Comparison of ENCODE assay signal across 15 mouse cellular contexts in genomic region chr19:12460282-12461249, GRCm38 (mm10). TPM values are rescaled to one million over a fixed set of nuclear protein-coding genes. Genes with fewer than 3 reads are reported as not detected.
A peak's percentile ranks its signal among the peaks of the same experiment; 100 is the strongest.
DNase-seq lines count a peak whose midpoint lies in the region; ATAC-seq and TF ChIP-seq lines count a peak whose summit lies in the region.
"Had no signal": no experiment of that assay in that cellular context is flagged by ENCODE, and none has a peak within 500 bp of the region (broad histone marks: within the 10 kb centered on the region; RNA-seq: fewer than 3 reads in every experiment).

Gene Mpeg1 (plus strand): TSS chr19:12460779.

- DNase-seq in forebrain, embryonic 11.5 days (ENCODE audit: low spot score) = peak; percentile 31
- no peak for DNase-seq in thymus, adult 2 months
- no peak for DNase-seq in thymus, postnatal 10 days (ENCODE audit: low spot score in 2 of 2)
- no peak for DNase-seq in kidney, adult 2 months
- DNase-seq in kidney, adult 11 months = no peak
- DNase-seq in left cerebral cortex, adult 11 months (ENCODE audit: low spot score) = no peak
- DNase-seq: gastrocnemius, postnatal 36 days; liver, embryonic 13.5 days had no signal

- H3K4me3 ChIP-seq in forebrain, embryonic 11.5 days (ENCODE audit: low read depth, low read length) = no peak within 1 kb of the TSS
- H3K4me3 ChIP-seq in forebrain, embryonic 12.5 days (replicated peaks) = no peak within 1 kb of the TSS
- no peak within 1 kb of the TSS for H3K4me3 ChIP-seq in thymus, adult 2 months (ENCODE audit: control insufficient read depth, insufficient read depth, low read length)
- H3K4me3 ChIP-seq in kidney, adult 2 months (ENCODE audit: insufficient read depth, low read depth, low read length) = no peak within 1 kb of the TSS
- H3K4me3 ChIP-seq: forebrain, embryonic 10.5 days; liver, embryonic 13.5 days; midbrain, embryonic 10.5 days; stomach, embryonic 15.5 days had no signal

- no peak for ATAC-seq in forebrain, embryonic 11.5 days (replicated peaks; ENCODE audit: low FRiP score)
- ATAC-seq in forebrain, embryonic 12.5 days (ENCODE audit: low FRiP score) = no peak
- ATAC-seq in hematopoietic stem cell, adult 5-6 weeks (replicated peaks in 1 of 2; ENCODE audit: insufficient read depth in 1 of 2, low FRiP score in 2 of 2, low TSS enrichment in 1 of 2, low read depth in 1 of 2, poor library complexity in 2 of 2, severe bottlenecking in 2 of 2) = peak; percentile 23 to 34; a peak in 1 of 4 replicates
- ATAC-seq: inflammation-experienced regulatory T-cells, adult 6 months had no signal

- H3K27me3 ChIP-seq in forebrain, embryonic 11.5 days (ENCODE audit: control insufficient read depth, insufficient read depth, low read length) = no peaks in the 10 kb centered on the region
- H3K27me3 ChIP-seq in forebrain, embryonic 12.5 days = no peaks in the 10 kb centered on the region
- no peaks in the 10 kb centered on the region for H3K27me3 ChIP-seq in thymus, adult 2 months (ENCODE audit: control insufficient read depth, insufficient read depth, low read length)
- no peaks in the 10 kb centered on the region for H3K27me3 ChIP-seq in kidney, adult 2 months (replicated peaks; ENCODE audit: control insufficient read depth, insufficient read depth, low read length)
- H3K27me3 ChIP-seq: liver, embryonic 13.5 days; stomach, embryonic 15.5 days had no signal

- no peak for TF ChIP-seq CTCF in thymus, adult 2 months (IDR thresholded peaks at IDR 0.05; ENCODE audit: borderline replicate concordance, control insufficient read depth, extremely low read depth, insufficient read depth, low read length, poor library complexity)
- TF ChIP-seq CTCF in kidney, adult 2 months (conservative IDR thresholded peaks at IDR 0.05; ENCODE audit: insufficient read depth, insufficient read length, low read depth, low read length) = no peak

- WGBS in forebrain, embryonic 11.5 days = 86% methylated on average over 11 of the region's 11 CpGs
- 87% methylated on average over 11 of the region's 11 CpGs for WGBS in forebrain, embryonic 12.5 days
- 79% methylated on average over 11 of the region's 11 CpGs for WGBS in thymus, adult 2 months
- 72% methylated on average over 11 of the region's 11 CpGs for WGBS in kidney, adult 2 months

- H3K36me3 ChIP-seq in forebrain, embryonic 11.5 days (ENCODE audit: control insufficient read depth, insufficient read depth, low read length) = no peaks in the 10 kb centered on the region
- no peaks in the 10 kb centered on the region for H3K36me3 ChIP-seq in forebrain, embryonic 12.5 days (replicated peaks)
- no peaks in the 10 kb centered on the region for H3K36me3 ChIP-seq in thymus, adult 2 months (ENCODE audit: control insufficient read depth, insufficient read depth, low read length)
- no peaks in the 10 kb centered on the region for H3K36me3 ChIP-seq in kidney, adult 2 months (ENCODE audit: control insufficient read depth, insufficient read depth, low read length)
- H3K36me3 ChIP-seq: G1E; liver, embryonic 13.5 days; stomach, embryonic 15.5 days had no signal

- no peak within 1 kb of the TSS for H3K4me2 ChIP-seq in forebrain, embryonic 11.5 days (ENCODE audit: low read depth, low read length, severe bottlenecking)
- H3K4me2 ChIP-seq in forebrain, embryonic 12.5 days = no peak within 1 kb of the TSS
- H3K4me2 ChIP-seq: liver, embryonic 13.5 days; stomach, embryonic 15.5 days had no signal

- no peak within 1 kb of the TSS for H3K9ac ChIP-seq in forebrain, embryonic 11.5 days (ENCODE audit: low read length)
- H3K9ac ChIP-seq in forebrain, embryonic 12.5 days = no peak within 1 kb of the TSS
- H3K9ac ChIP-seq: liver, embryonic 13.5 days; stomach, embryonic 15.5 days had no signal

- H3K4me1 ChIP-seq in forebrain, embryonic 11.5 days (replicated peaks; ENCODE audit: control insufficient read depth, insufficient read depth, low read length) = no peaks in the 10 kb centered on the region
- H3K4me1 ChIP-seq in forebrain, embryonic 12.5 days = peaks cover 7% of the 10 kb centered on the region; the same call in 1 of the 2 replicates
- H3K4me1 ChIP-seq in thymus, adult 2 months (replicated peaks; ENCODE audit: control insufficient read depth, insufficient read depth, low read length) = 0 out of 2 replicates have a peak, but pooled peaks cover 2% of the 10 kb centered on the region
- no peaks in the 10 kb centered on the region for H3K4me1 ChIP-seq in kidney, adult 2 months (ENCODE audit: control insufficient read depth, insufficient read depth, low read length)
- H3K4me1 ChIP-seq: liver, embryonic 13.5 days; stomach, embryonic 15.5 days had no signal

- no peak for TF ChIP-seq POLR2A in thymus, adult 2 months (IDR thresholded peaks at IDR 0.05; ENCODE audit: control insufficient read depth, extremely low read depth, insufficient read depth, low read length, poor library complexity)
- no peak for TF ChIP-seq POLR2A in kidney, adult 2 months (IDR thresholded peaks at IDR 0.05; ENCODE audit: low read depth, low read length)

- H3K9me3 ChIP-seq in forebrain, embryonic 11.5 days (ENCODE audit: control insufficient read depth, low read length) = no peaks in the 10 kb centered on the region
- H3K9me3 ChIP-seq in forebrain, embryonic 12.5 days = no peaks in the 10 kb centered on the region
- H3K9me3 ChIP-seq: forebrain, embryonic 10.5 days; G1E; liver, embryonic 13.5 days; midbrain, embryonic 10.5 days; stomach, embryonic 15.5 days had no signal

- H3K27ac ChIP-seq in forebrain, embryonic 11.5 days (ENCODE audit: low read depth, low read length) = no peak within 1 kb of the TSS
- no peak within 1 kb of the TSS for H3K27ac ChIP-seq in forebrain, embryonic 12.5 days
- H3K27ac ChIP-seq in thymus, adult 2 months (ENCODE audit: control insufficient read depth, insufficient read depth, low read length) = no peak within 1 kb of the TSS
- H3K27ac ChIP-seq in kidney, adult 2 months (ENCODE audit: insufficient read depth, low read depth, low read length) = no peak within 1 kb of the TSS
- H3K27ac ChIP-seq: forebrain, embryonic 10.5 days; liver, embryonic 13.5 days; midbrain, embryonic 10.5 days; stomach, embryonic 15.5 days had no signal

RNA-seq across cellular contexts. Expression of gene Mpeg1, which starts in this region (rescaled TPM):
- polyA plus RNA-seq in forebrain, embryonic 11.5 days (2014; fragmentation: Nextera tagmentation; extraction: Ambion mirVana) = 0.28 and 0.41 TPM in 2 replicates
- polyA plus RNA-seq in forebrain, embryonic 12.5 days (2016; fragmentation: Nextera tagmentation; extraction: Ambion mirVana) = 0.37 and 0.55 TPM in 2 replicates
- polyA plus RNA-seq in thymus, adult 2 months (2012; rRNA removed) = 24.0 and 34.0 TPM in 2 replicates
- total RNA-seq in hematopoietic stem cell, adult 5-6 weeks (2017) = 15.1 and 28.2 TPM in 2 replicates
- polyA plus RNA-seq in kidney, adult 2 months (2012; rRNA removed) = 3.8 and 7.4 TPM in 2 replicates
- polyA plus RNA-seq: G1E had no signal

Comparison
In these comparisons a context has a peak if more than half of its experiments do, and no peak if none do; other contexts are left out.
1. Peak in DNase-seq in forebrain, embryonic 11.5 days; RNA of the gene not detected or under 1 TPM.
2. ATAC-seq: peak in hematopoietic stem cell, adult 5-6 weeks (2 of 2); none in forebrain, embryonic 11.5 days (single experiment) and forebrain, embryonic 12.5 days (single experiment).